Mouse (Mus musculus): Measurements from ENCODE around the gene Zfp420.
A peak's percentile ranks its signal among the peaks of the same experiment; 100 is the strongest.

Zfp420 gene

GRCm38 (mm10) chr7:29904101-29904500 is 44.3 kb downstream of the Zfp420 start:
- no peak for DNase-seq (ENCODE audit: low spot score)

GRCm38 (mm10) chr7:29905966-29906681 is 46.3 kb downstream of the Zfp420 start, which contains the start of gene Zfp27:
Gene Zfp27, minus strand, starts transcription at chr7:29906572.
- peak; percentile 62 for DNase-seq (ENCODE audit: low spot score)

- no peak for DNase-seq (ENCODE audit: low spot score)
These were observed 46.9 kb downstream of the Zfp420 start for GRCm38 (mm10) chr7:29906682-29907058.

- no peak for DNase-seq (ENCODE audit: low spot score)
These were observed 47.4 kb downstream of the Zfp420 start for GRCm38 (mm10) chr7:29907206-29907605.

- DNase-seq (ENCODE audit: low spot score), result peak; percentile 65
These were observed 48.6 kb downstream of the Zfp420 start, which contains the start of gene Zfp383 for GRCm38 (mm10) chr7:29908130-29908950. Gene Zfp383, plus strand, starts transcription at chr7:29908223.

- no peak for DNase-seq (ENCODE audit: low spot score)
These were observed 50.5 kb downstream of the Zfp420 start for GRCm38 (mm10) chr7:29910252-29910651.

- DNase-seq (ENCODE audit: low spot score), result no peak
These were observed 52.4 kb downstream of the Zfp420 start for GRCm38 (mm10) chr7:29912172-29912571.

GRCm38 (mm10) chr7:29917371-29918061 is 57.7 kb downstream of the Zfp420 start:
- DNase-seq (ENCODE audit: low spot score), result no peak

GRCm38 (mm10) chr7:29918062-29918453 is 58.3 kb downstream of the Zfp420 start:
- no peak for DNase-seq (ENCODE audit: low spot score)

GRCm38 (mm10) chr7:29921439-29922093 is 61.8 kb downstream of the Zfp420 start:
- DNase-seq (ENCODE audit: low spot score), result no peak

GRCm38 (mm10) chr7:29922780-29923179 is 63.0 kb downstream of the Zfp420 start:
- no peak for DNase-seq (ENCODE audit: low spot score)

All from left cerebral cortex, adult 11 months (tissue).